Mouse (Mus musculus) ES-E14 (cell line): ENCODE results near the gene Gm10518.

Experiments used
- CHD2 ChIP-seq: IDR thresholded peaks from 2 replicates; pipeline ENCODE4 v1.6.1; 2014; ENCODE audit warnings: mild to moderate bottlenecking, low read depth, low read length, inconsistent platforms
- HCFC1 ChIP-seq: IDR thresholded peaks from 2 replicates; pipeline ENCODE4 v1.6.1; 2012; ENCODE audit warnings: low read length, inconsistent platforms, borderline replicate concordance; ENCODE audit not compliant: insufficient read depth
- MAFK ChIP-seq: IDR thresholded peaks from 2 replicates; pipeline ENCODE4 v1.6.1; 2014; ENCODE audit warnings: mild to moderate bottlenecking, low read depth, low read length, inconsistent platforms; ENCODE audit not compliant: insufficient read depth
- ZC3H11A ChIP-seq: IDR thresholded peaks from 2 replicates; pipeline ENCODE4 v1.6.1; 2012; ENCODE audit warnings: low read depth, mild to moderate bottlenecking, inconsistent platforms, low read length, borderline replicate concordance
- ZNF384 ChIP-seq: IDR thresholded peaks from 2 replicates; pipeline ENCODE4 v1.6.1; 2012; ENCODE audit warnings: low read depth, low read length, inconsistent platforms

DNA sequence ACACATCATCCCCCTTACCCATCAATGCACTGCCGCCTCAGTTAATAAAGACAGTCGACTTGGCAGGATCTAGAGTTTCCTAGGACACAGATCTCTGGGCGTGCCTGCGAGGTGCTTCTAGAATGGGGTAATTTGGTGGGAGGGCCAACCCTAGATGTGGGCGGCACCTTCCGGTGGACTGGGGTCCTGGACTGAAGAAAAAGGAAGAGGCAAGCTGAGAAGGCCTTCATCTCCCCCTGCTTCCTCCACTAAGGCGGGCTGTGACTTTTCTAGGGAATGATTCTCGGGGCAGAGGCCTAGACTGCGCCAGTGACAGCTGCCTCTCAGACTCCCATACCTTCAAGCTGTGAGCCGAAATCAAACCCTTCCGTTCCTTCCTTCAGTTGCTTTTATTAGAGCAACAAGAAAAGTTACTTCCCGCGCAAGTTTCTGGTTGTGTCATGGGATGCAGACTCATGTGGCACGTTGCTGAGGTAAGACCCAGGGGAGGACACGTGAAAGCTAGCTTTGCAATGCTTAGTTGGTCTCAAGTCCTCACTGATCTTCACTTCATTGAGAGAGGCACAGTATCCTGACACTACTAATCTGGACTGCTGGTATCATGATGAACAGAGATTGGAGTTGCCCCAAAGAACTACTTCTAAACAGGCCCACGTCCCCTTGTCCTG lies 42.8 kb downstream of the Gm10518 start:
- TF ChIP-seq HCFC1 (no peak), MAFK (no peak), ZNF384 (no peak), CHD2 (no peak), ZC3H11A (no peak)
